Mouse (Mus musculus) T-cell, adult 2 months (primary cell): ENCODE results near the gene Scd3.

ENCODE experiments used
- DNase-seq: peaks from one replicate; pipeline ENCODE4 v3.0.0; 2022; ENCODE audit warnings: low spot score

Gene Scd3

DNA sequence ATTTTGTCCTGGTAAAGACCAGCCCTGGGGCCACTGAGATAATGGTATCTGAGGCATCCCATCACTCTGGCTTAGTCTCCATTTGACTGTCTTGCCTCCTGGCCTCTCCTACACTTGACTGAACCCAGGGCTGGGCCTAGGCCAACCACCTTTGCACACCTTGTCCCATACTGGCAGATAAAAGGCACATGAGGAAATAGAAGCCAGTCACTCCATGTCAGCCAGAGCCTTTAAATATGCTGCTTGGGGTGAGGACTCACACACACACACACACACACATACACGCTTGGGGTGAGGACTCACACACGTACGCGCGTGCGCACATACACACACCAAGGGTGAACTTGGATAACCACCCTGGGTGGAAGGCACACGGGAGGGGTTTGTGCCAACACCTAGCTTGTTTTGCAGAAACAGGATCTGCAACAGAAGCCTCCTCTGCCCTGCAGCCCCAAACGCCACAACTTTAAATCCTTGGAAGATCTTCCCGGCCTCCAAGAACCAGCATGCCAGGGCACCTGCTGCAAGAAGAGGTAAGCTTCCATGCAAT is at the start of gene Scd3:
TSS of gene Scd3 (plus strand) at position 255 of the 550 bp plus-strand sequence.
- DNase-seq = no peak

DNA sequence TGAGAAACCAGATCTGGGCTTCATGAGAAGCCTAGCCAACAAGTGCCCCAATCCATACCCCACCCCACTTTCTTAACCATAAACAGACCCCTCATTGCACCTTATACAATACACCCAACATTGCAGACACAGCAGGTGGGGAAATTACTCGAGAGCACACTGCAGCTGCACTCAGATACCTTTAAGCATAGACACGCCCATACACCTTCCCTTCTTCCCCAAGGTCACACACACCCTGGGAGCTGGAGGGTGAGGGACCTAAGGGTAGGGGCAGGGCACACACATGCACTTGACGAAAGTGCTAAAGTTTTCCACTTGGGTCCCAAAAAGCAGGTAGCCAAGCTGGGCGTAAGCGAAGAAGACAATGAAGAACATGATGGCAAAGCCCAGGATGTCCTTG is 49.3 kb upstream of the Scd3 start:
- DNase-seq = no peak

DNA sequence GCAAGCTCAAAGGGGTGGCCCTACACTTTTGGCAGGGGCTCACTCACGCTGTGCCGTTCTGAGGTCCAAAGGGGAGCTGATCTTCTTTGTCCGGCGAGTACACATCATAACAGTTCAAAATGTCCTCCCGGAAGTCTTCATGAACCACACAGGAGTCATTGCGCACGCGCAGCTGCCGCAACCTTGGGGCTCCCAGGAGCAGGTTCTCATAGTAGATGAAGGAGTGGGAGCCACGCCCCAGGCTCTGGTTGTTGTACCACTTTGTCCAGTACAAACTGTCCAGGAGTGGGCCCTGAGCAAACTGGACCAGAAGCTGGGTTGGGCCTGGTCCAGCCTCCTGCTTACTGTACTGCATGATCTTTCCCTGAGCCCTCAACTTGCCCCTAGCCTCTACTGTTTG is 46.1 kb upstream of the Scd3 start:
- no peak for DNase-seq

DNA sequence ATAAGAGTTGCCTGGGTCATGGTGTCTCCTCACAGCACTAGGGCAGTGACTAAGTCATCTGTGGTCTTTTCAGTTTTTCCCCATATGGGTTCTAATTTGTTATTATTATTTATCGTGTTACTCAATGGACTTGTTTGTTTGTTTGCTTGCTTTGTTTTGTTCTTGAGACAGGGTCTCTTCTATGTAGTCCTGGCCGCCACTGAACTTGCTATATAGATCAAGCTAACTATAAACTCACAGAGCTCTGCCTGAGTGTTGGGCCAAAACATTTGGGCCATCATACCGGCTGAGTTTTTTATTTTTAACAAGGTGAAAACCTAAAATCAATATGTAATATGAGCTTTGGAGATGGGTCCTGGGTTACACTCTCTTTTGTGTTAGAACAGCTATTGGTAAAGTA is 43.7 kb upstream of the Scd3 start:
- no peak for DNase-seq

DNA sequence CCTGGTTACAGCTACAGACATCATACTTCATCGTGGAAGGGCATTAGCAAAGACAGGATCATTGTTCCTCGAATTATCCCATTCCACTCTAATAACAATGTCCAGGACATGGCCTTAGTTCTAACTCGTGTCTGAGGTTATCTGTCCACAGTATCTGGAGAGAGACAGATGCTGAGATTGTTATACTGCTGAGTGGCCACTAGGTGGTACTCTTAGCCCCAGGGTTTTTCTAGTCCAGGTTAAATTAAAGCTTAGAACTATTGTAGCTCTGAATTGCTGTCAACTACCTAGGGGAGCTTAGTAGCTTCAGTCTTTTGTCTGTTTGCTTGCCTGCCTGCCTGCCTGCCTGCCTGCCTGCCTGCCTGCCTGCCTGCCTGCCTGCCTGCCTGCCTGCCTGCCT is 41.6 kb upstream of the Scd3 start:
- DNase-seq = no peak

DNA sequence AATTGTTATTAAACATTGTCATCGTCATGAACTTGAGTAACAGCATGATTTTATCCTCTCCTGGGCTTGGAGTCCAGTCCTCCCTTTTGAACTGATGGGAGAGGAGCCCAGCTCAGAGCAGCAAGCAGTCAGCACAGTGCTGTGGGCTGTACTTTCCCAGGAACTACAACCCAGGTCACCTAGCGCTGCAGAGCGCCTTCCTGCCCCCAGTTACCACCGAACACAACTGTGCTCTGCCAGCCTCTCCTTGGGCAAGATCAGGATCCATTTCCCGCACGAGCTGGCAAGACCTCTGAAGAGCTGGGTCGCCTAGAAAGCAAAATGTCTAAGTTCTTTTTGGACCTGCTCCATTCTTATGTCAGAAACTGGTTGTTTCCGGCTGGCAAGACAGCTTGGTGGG is 28.2 kb upstream of the Scd3 start:
- DNase-seq = no peak

DNA sequence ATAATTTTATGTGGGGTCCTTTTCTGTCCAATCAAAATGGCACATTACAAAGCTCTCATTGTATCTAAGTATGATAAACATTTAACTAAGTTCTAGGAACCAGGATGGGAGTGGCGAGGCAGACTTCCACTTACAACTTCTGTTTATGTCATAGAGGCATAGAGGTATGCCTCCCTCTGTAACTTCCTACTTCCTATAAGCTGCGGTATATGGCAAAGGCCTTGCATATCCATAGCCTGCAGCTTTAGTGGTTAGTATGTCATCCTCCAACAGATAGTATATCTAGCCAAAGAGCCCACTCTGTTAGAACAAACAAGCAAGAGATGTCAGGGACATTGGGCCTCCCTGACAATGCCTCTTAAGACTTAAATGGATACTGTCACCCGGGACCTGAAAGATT is 26.3 kb upstream of the Scd3 start:
- DNase-seq = no peak

DNA sequence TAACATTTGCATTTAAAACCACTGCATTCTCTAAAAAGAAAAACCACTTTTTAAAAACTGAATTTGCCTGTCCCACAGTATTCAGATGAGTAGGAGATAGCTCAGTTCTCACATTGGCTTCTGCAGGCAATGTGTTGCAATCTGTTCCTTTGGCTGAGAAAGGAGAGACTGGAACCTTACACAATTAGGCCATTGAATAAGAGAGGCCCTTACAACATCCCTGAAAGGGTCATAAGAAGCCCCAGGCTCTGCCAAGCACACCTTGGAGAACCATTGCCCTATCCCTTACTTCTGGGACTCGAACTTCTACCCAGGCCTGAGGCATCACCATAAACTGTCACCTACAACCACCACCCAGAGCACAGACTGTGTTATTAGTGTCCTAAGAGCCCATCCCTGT is 22.6 kb upstream of the Scd3 start:
- no peak for DNase-seq

DNA sequence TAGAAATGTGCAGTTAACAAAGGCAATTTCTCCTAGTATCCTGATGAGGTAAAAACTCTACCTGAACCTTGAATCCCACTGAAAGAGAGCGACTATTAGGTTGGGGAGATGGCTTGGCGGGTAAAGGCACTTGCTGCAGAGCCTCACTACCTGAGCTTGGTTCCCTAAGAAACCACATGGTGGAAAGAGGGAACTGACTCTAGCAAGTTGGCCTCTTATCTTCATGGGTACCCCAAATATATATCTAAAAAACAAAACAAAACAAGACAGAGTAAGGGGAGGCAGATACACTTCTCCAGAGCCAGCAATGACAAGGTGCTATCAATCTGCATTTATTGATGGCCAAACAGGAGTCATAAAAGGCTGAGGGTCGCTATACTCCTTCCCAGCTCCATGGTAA is 19.1 kb upstream of the Scd3 start:
- no peak for DNase-seq

DNA sequence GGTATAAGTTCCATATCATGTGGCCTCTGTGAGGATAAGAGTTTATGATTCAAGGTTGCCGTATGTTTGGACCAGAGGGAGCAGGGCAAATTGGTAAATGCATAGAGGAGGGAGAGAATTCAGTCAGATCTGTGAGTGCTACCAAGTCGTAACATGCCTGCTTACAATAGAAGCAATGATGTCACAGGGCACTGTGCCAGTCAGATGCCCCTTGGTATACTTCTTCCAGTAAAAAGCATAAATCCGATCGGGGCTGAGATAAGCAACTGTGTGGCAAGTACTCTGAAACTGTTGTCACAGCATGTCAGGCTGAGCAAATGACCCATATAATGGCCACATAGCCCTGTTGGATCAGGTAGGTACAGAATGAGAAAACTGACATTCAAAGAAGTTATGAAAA is 14.0 kb upstream of the Scd3 start:
- no peak for DNase-seq

DNA sequence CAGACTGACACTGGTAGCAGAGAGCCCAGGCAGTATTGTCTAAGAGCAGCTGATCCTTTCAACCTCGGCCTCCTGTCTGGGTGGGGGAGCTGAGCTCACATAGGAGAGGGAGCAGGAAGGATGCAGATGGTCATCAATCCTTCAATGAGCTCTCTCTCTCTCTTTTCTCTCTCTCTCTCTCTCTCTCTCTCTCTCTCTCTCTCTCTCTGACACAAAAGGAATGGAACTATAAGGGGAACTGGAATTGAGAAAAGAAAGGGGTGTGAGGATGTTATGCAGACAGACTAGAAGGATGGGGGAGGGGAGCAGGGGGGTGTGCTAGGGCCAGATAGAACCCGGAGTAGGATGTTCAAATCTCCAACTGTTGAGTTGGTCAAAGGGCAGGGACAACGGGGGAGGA is 10.7 kb upstream of the Scd3 start, which contains the start of gene Pkd2l1:
TSS of gene Pkd2l1 (minus strand) at position 101 of the 400 bp plus-strand sequence.
- no peak for DNase-seq

DNA sequence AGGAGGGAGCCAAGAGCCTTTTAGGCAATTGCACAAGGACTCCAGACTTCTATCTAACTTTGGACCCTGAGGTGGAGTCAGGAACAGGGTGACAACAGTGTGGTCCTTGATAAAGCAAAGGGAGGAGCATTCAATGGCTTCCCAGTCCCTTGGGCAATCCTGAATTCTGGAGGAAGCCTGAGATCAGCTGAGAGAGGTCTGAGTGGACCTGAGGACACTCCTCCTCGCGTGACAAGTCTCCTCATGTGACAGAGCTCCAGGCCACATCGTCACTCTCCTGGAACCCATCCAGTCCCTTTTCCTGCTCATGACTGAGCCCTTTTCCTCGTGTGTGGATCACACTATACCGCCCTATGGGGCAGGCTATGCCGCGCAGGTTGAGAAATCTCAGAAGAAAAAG is 9.2 kb upstream of the Scd3 start:
- DNase-seq = no peak

DNA sequence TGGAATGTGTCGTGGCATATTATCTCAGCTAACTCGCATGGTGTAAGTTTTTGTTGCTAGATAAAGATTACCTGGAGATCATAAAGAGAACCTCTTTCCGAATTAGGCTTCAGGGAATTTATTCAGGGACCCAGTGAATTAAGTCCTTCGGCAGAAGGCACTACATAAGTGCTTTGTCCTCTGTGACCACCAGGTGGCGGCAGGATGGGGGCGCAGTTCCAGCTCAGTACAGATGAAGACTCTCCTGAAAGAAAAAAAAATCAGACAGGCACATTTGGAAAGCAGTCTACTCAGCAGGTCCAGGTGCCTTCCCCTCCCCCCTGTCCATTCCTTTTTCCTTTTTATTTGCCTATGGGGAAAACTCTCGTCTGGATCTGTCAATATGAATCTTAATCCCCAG is 7.9 kb upstream of the Scd3 start:
- DNase-seq = peak; percentile 54

DNA sequence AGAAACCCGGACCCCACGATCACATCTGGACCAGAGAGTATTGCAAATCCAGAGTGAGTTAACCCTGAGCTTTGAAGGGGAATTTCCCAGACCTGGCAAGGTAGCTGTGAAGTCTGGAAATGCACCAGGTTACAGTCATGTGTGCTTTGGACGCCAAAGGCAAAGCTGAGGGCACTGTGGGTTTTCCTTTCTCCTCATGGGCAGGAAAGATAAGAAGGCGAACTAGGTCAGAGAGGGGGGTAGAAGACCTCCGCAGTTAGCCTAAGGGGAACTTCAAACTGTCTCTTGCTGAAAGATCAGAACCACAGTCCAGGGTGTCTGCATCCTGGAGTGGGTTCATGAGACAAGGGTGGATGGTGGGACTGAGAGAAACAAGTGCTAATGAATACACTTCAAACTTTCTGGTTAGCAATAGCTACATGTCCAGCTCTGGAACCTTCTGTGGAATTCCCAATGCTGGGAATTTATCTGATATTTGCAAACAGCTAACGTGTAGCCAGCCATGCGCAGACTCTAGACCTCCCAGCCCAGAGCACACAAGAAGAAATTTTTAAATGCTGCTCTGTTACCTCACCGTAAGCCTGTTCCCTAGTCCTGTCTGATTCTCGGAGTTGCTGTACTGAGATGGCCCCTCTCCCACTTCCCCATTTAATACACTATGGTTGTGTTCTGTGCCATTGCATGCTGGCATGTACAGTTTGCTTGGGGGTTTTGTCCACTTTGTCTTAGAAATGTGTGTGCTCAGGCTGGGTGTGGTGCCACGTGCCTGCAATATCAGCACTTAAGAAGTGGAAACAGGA is 5.8 kb upstream of the Scd3 start:
- no peak for DNase-seq

DNA sequence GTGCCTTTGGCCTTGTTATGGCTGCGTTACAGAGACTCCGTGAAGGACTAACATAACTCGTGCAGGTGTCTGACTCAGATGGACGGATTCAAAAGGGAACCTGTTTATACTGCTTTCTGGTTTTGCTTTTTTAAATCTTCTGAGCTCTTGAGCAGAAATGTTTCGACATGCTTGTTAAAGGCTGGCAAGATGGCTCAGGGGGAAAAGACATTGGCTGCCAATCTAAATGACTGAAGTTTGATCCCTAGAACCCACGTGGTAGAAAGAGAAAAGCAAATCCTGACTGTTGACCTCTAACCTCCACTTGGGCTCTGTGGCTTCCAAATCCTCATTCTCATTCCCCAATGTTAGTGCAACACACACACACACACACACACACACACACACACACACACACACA is 4.6 kb upstream of the Scd3 start:
- DNase-seq = no peak

DNA sequence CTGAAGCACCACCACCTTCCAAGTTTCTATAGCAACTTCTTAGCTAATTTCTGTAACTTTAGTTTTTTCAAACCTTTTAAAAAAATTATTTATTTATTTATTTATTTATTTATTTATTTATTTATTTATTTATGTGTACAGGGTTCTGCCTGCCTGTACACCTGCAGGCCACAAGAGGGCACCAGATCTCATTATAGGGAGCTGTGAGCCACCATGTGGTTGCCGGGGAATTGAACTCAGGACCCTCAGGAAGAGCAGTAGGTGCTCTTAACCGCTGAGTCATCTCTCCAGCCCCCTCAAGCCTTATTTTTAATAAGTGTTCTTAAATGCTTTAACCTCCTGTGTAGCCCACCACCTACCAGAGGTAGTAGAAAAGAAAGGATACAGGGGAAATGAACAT is 4.1 kb upstream of the Scd3 start:
- peak; percentile 8 for DNase-seq

DNA sequence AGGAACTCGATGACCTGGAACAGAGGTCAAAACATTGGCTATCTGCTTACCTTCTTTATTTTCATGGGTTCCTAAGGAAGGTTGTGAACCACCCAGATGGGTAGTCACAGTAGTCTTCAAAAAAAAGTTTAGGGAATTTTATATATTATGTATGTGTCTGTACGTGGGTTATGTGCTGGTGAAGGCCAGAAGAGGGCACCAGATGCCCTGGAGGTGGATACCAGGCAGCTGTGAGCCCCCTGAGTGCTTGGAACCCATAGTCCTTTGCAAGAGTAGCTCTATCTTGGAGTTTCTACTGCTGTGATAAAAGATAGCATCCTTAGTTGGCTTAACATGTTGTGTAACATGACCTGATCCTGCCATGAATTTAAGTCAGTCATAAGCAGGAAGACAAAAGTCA is 4.0 kb downstream of the Scd3 start:
- DNase-seq = no peak

DNA sequence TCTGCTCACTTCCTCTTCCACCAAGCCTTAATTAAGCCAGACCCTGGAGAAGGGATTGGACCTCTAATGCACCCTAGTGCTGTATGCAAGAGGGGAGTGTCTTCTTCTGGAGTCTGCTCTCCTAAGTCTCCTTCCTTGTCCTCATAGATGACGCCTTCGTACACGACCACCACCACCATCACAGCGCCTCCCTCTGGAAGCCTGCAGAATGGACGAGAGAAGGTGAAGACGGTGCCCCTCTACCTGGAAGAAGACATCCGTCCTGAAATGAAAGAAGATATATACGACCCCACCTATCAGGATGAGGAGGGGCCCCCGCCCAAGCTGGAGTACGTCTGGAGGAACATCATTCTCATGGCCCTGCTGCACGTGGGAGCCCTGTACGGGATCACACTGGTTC is 12.2 kb downstream of the Scd3 start:
- no peak for DNase-seq

DNA sequence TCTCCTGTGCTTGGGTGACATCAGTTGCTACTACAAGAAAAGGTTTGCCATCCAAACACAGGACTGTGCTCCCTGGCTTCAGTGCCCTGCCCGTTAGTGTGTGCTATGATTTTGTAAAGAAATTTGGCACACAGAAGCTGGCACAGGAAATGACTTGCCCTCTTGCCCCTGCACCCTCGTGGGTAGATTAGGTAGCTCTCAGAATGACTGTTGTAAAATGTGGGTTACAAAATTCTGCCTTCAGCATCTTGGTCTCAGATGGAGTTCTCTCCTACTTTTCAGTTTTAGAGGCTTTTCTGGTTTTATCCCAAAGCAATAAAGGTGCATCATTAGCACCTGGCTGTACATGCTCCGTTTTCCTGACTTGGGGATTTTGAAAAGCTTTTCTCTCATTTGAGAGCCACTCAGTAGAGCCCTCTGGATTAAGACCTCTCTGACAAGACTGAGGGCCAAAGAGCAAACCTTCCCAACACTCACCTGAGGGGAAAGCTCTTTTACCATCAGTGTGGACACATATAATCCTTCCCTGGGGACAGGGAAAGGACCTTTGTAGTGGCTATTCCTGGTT is 15.0 kb downstream of the Scd3 start:
- no peak for DNase-seq

DNA sequence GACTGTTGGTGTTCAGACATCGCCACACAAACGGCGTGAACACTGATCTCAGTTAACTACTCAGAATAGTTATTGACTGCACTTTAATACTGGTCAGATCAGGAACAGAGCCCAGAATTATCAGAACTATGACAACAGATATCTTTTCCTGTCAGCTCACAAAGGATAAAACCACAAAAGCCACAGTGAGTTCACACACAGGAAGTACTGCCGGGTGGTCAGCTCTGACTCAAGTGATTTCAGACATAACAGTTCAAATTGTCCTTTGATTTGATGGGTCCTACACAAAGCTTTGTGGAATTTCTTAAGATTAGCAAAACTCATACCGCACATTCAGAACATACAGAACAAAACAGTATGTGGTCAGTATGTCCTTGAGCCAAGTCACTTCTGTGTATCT is 22.7 kb downstream of the Scd3 start:
- DNase-seq = no peak

DNA sequence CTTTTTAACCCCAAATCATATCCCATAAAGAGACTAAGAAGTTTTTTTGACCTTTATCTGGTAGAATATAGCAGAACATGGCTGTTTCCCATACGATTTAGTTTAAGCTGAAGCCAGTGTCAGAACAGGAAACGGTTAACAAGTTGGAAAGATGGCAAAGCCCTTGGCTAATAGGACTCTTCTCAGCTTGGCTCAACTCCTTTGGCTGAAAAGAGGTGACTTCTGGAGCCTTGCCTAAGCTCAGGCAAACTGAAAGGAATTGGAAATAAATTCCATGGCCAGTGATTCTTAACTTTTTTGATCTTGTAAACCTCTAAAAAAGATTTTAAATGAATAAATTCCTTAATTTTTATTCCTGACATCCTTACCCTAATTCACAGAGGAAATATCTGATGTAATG is 26.7 kb downstream of the Scd3 start:
- DNase-seq = no peak

DNA sequence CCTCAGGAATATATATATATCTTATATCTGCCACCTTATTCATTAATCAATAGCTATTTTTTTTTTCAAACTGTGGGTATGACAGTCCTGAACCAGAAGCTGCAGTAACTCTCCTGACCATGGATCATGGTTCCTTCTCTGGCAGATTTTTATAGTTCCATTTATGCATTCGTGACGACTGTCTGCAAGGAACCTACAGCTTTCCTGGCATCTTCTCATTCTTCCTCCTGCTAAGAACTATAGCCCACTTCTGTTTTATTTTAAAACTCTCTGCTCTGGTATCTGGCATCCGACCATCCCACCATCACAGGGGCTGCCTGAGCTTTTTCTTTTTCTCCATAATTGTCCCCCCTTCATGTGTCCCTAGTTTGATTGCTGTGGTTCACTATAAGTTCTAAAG is 27.1 kb downstream of the Scd3 start:
- no peak for DNase-seq

DNA sequence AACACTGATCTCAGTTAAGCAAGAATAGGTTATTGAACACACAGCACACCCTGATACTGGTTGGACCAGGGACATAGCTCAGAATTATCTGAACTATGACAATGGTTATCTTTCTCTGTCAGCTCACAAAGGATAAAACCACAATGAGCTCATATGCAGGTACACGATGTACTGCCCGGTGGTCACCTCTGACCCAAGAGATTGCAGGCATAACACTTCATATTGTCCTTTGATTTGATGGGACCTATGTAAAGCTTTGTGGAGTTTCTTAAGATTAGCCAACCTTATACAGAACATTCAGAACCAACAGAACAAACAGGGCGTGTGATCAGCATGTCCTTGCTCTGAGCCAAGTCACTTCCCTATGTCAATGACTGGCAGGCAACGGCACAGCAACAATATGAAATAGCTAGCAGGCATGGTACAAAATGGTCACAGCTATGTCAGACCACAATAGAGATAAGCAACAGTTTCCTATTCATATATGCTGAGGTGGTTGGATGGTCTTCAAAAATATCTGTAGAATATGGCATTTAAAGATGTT is 28.6 kb downstream of the Scd3 start:
- DNase-seq = no peak
